Mouse (Mus musculus) stomach, postnatal 0 days (tissue): Measurements from ENCODE around the gene Fgd5. TPM values are rescaled to one million over a fixed set of nuclear protein-coding genes. Genes with fewer than 3 reads are reported as not detected.

Experiments
- ATAC-seq: fragments of 200-750 bp; cut with Nextera tagmentation; 2 replicates; pipeline ENCODE4 v1.8.0; 2017; ENCODE audit not compliant: low FRiP score, low TSS enrichment
- DNase-seq: peaks from one replicate; pipeline ENCODE4 v3.0.0-alpha.2; 2016; ENCODE audit warnings: low spot score
- H3K27ac ChIP-seq: fragments of 300-500 bp; sonication (generic); replicated peaks from 2 replicates; pipeline ENCODE4 v1.5.1; 2014; ENCODE audit warnings: mild to moderate bottlenecking, control low read depth
- H3K27me3 ChIP-seq: fragments of 300-500 bp; sonication (generic); 2 replicates; pipeline ENCODE4 v1.6.1; 2014; ENCODE audit warnings: low read length; ENCODE audit not compliant: control insufficient read depth, insufficient read depth
- H3K36me3 ChIP-seq: fragments of 300-500 bp; sonication (generic); 2 replicates; pipeline ENCODE4 v1.6.1; 2014; ENCODE audit warnings: low read length, mixed read lengths; ENCODE audit not compliant: control insufficient read depth, insufficient read depth
- H3K4me1 ChIP-seq: fragments of 300-500 bp; sonication (generic); replicated peaks from 2 replicates; pipeline ENCODE4 v1.6.1; 2014; ENCODE audit warnings: antibody characterized with exemption; ENCODE audit not compliant: control insufficient read depth, insufficient read depth
- H3K4me2 ChIP-seq: fragments of 300-500 bp; sonication (generic); replicated peaks from 2 replicates; pipeline ENCODE4 v1.6.1; 2014; ENCODE audit warnings: low read depth, mild to moderate bottlenecking, control low read depth, moderate library complexity
- H3K4me3 ChIP-seq: fragments of 300-500 bp; sonication (generic); 2 replicates; pipeline ENCODE4 v1.5.1; 2014; ENCODE audit warnings: low read depth, low read length, control low read depth
- H3K9ac ChIP-seq: fragments of 300-500 bp; sonication (generic); 2 replicates; pipeline ENCODE4 v1.6.1; 2014; ENCODE audit warnings: mild to moderate bottlenecking, low read length, control low read depth, mixed read lengths
- H3K9me3 ChIP-seq: fragments of 300-500 bp; sonication (generic); 2 replicates; pipeline ENCODE4 v1.6.1; 2016; ENCODE audit warnings: low read length; ENCODE audit not compliant: control insufficient read depth
- CTCF ChIP-seq: IDR thresholded peaks from 2 replicates; pipeline ENCODE4 v1.5.1; 2016; ENCODE audit warnings: antibody characterized with exemption, low read depth, mild to moderate bottlenecking, moderate library complexity
- EP300 ChIP-seq: optimal IDR thresholded peaks from 2 replicates; pipeline ENCODE3; 2016; ENCODE audit warnings: antibody characterized with exemption
- WGBS: fragments of 180-500 bp; shearing (Covaris S2); extraction: QIAGEN DNeasy Blood & Tissue Kit; methylation state at CpG from one replicate; pipeline ENCODE4 v1.1.7; 2014; 5-methylcytosine and 5-hydroxymethylcytosine counted together
- polyA plus RNA-seq: library from polyadenylated mRNA; unstranded; fragments of >200 nt; fragmentation: Nextera tagmentation; extraction: Ambion mirVana; gene quantifications from 2 replicates; pipeline ENCODE4 v1.2.1, GENCODE M21; 2015

Gene Fgd5
- polyA plus RNA-seq, 1 experiment from 2014 or later, result 2.5 TPM

- Histone ChIP-seq H3K36me3 (no peaks in the 10 kb centered on the region), H3K4me2 (peak overlapping the region; percentile 75), H3K27ac (0 out of 2 replicates have a peak overlapping the region, but pooled peaks have one; percentile 0), H3K9ac (peak overlapping the region; percentile 60), H3K4me1 (no peaks in the 10 kb centered on the region), H3K27me3 (no peaks in the 10 kb centered on the region), H3K4me3 (peak overlapping the region; percentile 54), H3K9me3 (no peaks in the 10 kb centered on the region)
- TF ChIP-seq CTCF (no peak), EP300 (no peak)
- DNase-seq, result peak; percentile 23
- WGBS, result 13% methylated on average over 23 of the region's 23 CpGs
- ATAC-seq, result no peak
Measured at GRCm38 (mm10) chr6:91979301-91979996, 771 bp downstream of the Fgd5 start.

- no peak overlapping the region for H3K9ac ChIP-seq
Measured at GRCm38 (mm10) chr6:91980011-91980410, 1.3 kb downstream of the Fgd5 start.

GRCm38 (mm10) chr6:91990101-91990500 is 11.4 kb downstream of the Fgd5 start:
- ATAC-seq (no peak), DNase-seq (no peak)
- no peaks in the 10 kb centered on the region for H3K9me3 ChIP-seq
- no peak overlapping the region for H3K9ac ChIP-seq
- no peaks in the 10 kb centered on the region for H3K27me3 ChIP-seq
- H3K4me2 ChIP-seq, result no peak overlapping the region
- no peaks in the 10 kb centered on the region for H3K36me3 ChIP-seq
- WGBS, result 70% methylated on average over 8 of the region's 8 CpGs
- TF ChIP-seq EP300 (no peak), CTCF (no peak)
- no peaks in the 10 kb centered on the region for H3K4me1 ChIP-seq
- H3K27ac ChIP-seq, result no peak overlapping the region
- no peak overlapping the region for H3K4me3 ChIP-seq

More at GRCm38 (mm10) chr6:91980011-91980410, 1.3 kb downstream of the Fgd5 start:
- H3K4me3 ChIP-seq, result peak overlapping the region; percentile 54; the same call in 1 of the 2 replicates
- H3K27me3 ChIP-seq, result no peaks in the 10 kb centered on the region
- no peak for ATAC-seq
- H3K9me3 ChIP-seq, result no peaks in the 10 kb centered on the region
- no peak overlapping the region for H3K27ac ChIP-seq
- no peaks in the 10 kb centered on the region for H3K4me1 ChIP-seq
- DNase-seq, result no peak
- 82% methylated on average over 3 of the region's 3 CpGs for WGBS
- H3K36me3 ChIP-seq, result no peaks in the 10 kb centered on the region
- TF ChIP-seq EP300 (no peak), CTCF (no peak)
- peak overlapping the region; percentile 75 for H3K4me2 ChIP-seq

- TF ChIP-seq CTCF (no peak), EP300 (no peak)
- H3K36me3 ChIP-seq, result no peaks in the 10 kb centered on the region
- no peaks in the 10 kb centered on the region for H3K4me1 ChIP-seq
- ATAC-seq (no peak), DNase-seq (no peak)
- H3K4me2 ChIP-seq, result no peak overlapping the region
- no peak overlapping the region for H3K9ac ChIP-seq
- no peaks in the 10 kb centered on the region for H3K9me3 ChIP-seq
- H3K27ac ChIP-seq, result no peak overlapping the region
- WGBS, result 65% methylated on average over 2 of the region's 2 CpGs
- H3K4me3 ChIP-seq, result no peak overlapping the region
- H3K27me3 ChIP-seq, result no peaks in the 10 kb centered on the region
Measured at GRCm38 (mm10) chr6:91992823-91993222, 14.1 kb downstream of the Fgd5 start.

GRCm38 (mm10) chr6:91993795-91994505 is 15.3 kb downstream of the Fgd5 start:
- Histone ChIP-seq H3K27ac (no peak overlapping the region), H3K4me1 (no peaks in the 10 kb centered on the region), H3K36me3 (no peaks in the 10 kb centered on the region), H3K9me3 (no peaks in the 10 kb centered on the region), H3K9ac (no peak overlapping the region), H3K27me3 (no peaks in the 10 kb centered on the region), H3K4me2 (no peak overlapping the region), H3K4me3 (no peak overlapping the region)
- WGBS, result 67% methylated on average over 8 of the region's 8 CpGs
- TF ChIP-seq EP300 (no peak), CTCF (no peak)
- ATAC-seq (no peak), DNase-seq (no peak)

DNA sequence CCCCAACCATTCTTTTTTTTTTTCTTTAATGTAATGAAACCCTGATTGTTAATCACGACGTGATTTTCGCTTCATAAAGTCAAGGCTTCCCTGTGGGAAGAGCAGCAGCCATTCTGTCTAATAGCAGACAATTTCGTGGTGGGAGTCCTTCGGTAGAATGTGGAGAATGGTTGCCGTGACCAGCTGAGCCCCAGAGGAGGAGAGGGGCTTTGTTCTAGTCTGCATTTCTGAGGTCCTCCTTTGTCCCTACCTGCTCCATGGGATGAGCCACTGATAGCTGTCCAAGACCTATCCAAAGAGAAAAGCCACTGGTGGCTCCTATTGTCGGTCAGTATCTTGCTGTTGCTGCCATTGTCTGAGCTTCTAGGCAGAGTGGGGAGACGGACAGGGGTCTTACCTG is 17.4 kb downstream of the Fgd5 start:
- no peak overlapping the region for H3K4me2 ChIP-seq
- ATAC-seq, result no peak
- no peaks in the 10 kb centered on the region for H3K27me3 ChIP-seq
- H3K36me3 ChIP-seq, result no peaks in the 10 kb centered on the region
- no peaks in the 10 kb centered on the region for H3K4me1 ChIP-seq
- no peak overlapping the region for H3K4me3 ChIP-seq
- no peaks in the 10 kb centered on the region for H3K9me3 ChIP-seq
- WGBS, result 81% methylated on average over 8 of the region's 8 CpGs
- no peak for DNase-seq
- H3K27ac ChIP-seq, result no peak overlapping the region
- no peak for TF ChIP-seq CTCF
- no peak for TF ChIP-seq EP300
- H3K9ac ChIP-seq, result no peak overlapping the region
